In genomic region chr9:58253805-58254122, GRCm38 (mm10) we compare ENCODE assay signal across 8 mouse cellular contexts. TPM values are rescaled to one million over a fixed set of nuclear protein-coding genes. Genes with fewer than 3 reads are reported as not detected.
DNase-seq lines count a peak whose midpoint lies in the region; ATAC-seq and TF ChIP-seq lines count a peak whose summit lies in the region.
"Not testable (repeated sequence)": the region's sequence is repeated elsewhere in the genome, so short reads cannot be mapped to it uniquely, and the experiment has no call there.

No protein-coding gene starts in this region.

- peaks cover 16 to 26% of the 10 kb centered on the region in 2 experiments for H3K4me1 ChIP-seq in ES-E14 (ENCODE audit: control insufficient read depth in 2 of 2, insufficient read depth in 2 of 2, low read length in 2 of 2, poor library complexity in 1 of 2)
- peaks cover 16% of the 10 kb centered on the region for H3K4me1 ChIP-seq in embryonic facial prominence, embryonic 15.5 days
- peaks cover 26% of the 10 kb centered on the region for H3K4me1 ChIP-seq in heart, embryonic 10.5 days
- H3K4me1 ChIP-seq in hindbrain, embryonic 15.5 days (replicated peaks): peaks cover 28% of the 10 kb centered on the region
- H3K4me1 ChIP-seq in liver, embryonic 16.5 days (ENCODE audit: control insufficient read depth, low read depth, low read length): peaks cover 38% of the 10 kb centered on the region
- H3K4me1 ChIP-seq in midbrain, embryonic 14.5 days (ENCODE audit: control insufficient read depth, insufficient read depth, low read length); stomach, embryonic 14.5 days (ENCODE audit: control insufficient read depth, insufficient read depth, low read length): not testable (repeated sequence)

- in situ Hi-C loops in ES-E14 (cut with MboI; ENCODE audit: low sequenced_read_pairs in 2 of 2, unreplicated experiment in 2 of 2): not testable (repeated sequence)

- not testable (repeated sequence) for DNase-seq in ES-E14 (ENCODE audit: low read depth, low spot score); heart, embryonic 10.5 days (ENCODE audit: low spot score); left cerebral cortex, adult 2 months (ENCODE audit: extremely low spot score in 1 of 2, low spot score in 2 of 2); midbrain, embryonic 14.5 days

- not testable (repeated sequence) for H3K27me3 ChIP-seq in embryonic facial prominence, embryonic 15.5 days; heart, embryonic 10.5 days (ENCODE audit: insufficient read depth, poor library complexity, severe bottlenecking); hindbrain, embryonic 15.5 days; liver, embryonic 16.5 days (ENCODE audit: control insufficient read depth, insufficient read depth, low read depth, low read length); midbrain, embryonic 14.5 days (ENCODE audit: control insufficient read depth, insufficient read depth, low read length); stomach, embryonic 14.5 days (ENCODE audit: control insufficient read depth, insufficient read depth, low read length)

- TF ChIP-seq CTCF in left cerebral cortex, adult 2 months (IDR thresholded peaks at IDR 0.05): not testable (repeated sequence)

- 62% methylated on average over 5 of the region's 5 CpGs for WGBS in embryonic facial prominence, embryonic 15.5 days
- whole genome bisulfite sequencing in heart, embryonic 10.5 days: 70% methylated on average over 5 of the region's 5 CpGs
- 69% methylated on average over 5 of the region's 5 CpGs for WGBS in hindbrain, embryonic 15.5 days
- WGBS in liver, embryonic 16.5 days (ENCODE audit: insufficient replicate concordance): 55% methylated on average over 5 of the region's 5 CpGs
- WGBS in midbrain, embryonic 14.5 days: 73% methylated on average over 5 of the region's 5 CpGs
- 73% methylated on average over 5 of the region's 5 CpGs for WGBS in stomach, embryonic 14.5 days

- peak overlapping the region; percentile 67 for H3K4me2 ChIP-seq in embryonic facial prominence, embryonic 15.5 days (replicated peaks)
- H3K4me2 ChIP-seq in hindbrain, embryonic 15.5 days: peak overlapping the region; percentile 61
- peak overlapping the region; percentile 96 for H3K4me2 ChIP-seq in liver, embryonic 16.5 days (ENCODE audit: low read depth, low read length)
- H3K4me2 ChIP-seq in midbrain, embryonic 14.5 days (ENCODE audit: low read length): peak overlapping the region; percentile 77
- peak overlapping the region; percentile 82 for H3K4me2 ChIP-seq in stomach, embryonic 14.5 days (replicated peaks; ENCODE audit: low read depth, low read length)

- peak overlapping the region; percentile 80 for H3K9ac ChIP-seq in ES-E14 (ENCODE audit: insufficient read depth, low read depth, low read length, poor library complexity, severe bottlenecking)
- peak overlapping the region; percentile 74 for H3K9ac ChIP-seq in embryonic facial prominence, embryonic 15.5 days
- H3K9ac ChIP-seq in hindbrain, embryonic 15.5 days: peak overlapping the region; percentile 84
- H3K9ac ChIP-seq in liver, embryonic 16.5 days (ENCODE audit: low read depth, low read length): peak overlapping the region; percentile 76
- peak overlapping the region; percentile 77 for H3K9ac ChIP-seq in midbrain, embryonic 14.5 days (replicated peaks; ENCODE audit: low read length)
- H3K9ac ChIP-seq in stomach, embryonic 14.5 days (replicated peaks; ENCODE audit: low read depth, low read length): peak overlapping the region; percentile 67

- ATAC-seq in embryonic facial prominence, embryonic 15.5 days (ENCODE audit: insufficient number of reproducible peaks, low FRiP score, low TSS enrichment, low read depth); hindbrain, embryonic 15.5 days (ENCODE audit: low FRiP score, low read depth); liver, embryonic 16.5 days (ENCODE audit: low read depth); midbrain, embryonic 14.5 days (ENCODE audit: low FRiP score, low TSS enrichment); stomach, embryonic 14.5 days (ENCODE audit: insufficient number of reproducible peaks, insufficient read depth, low FRiP score, low read depth): not testable (repeated sequence)

- peak overlapping the region; percentile 80 to 95 for H3K4me3 ChIP-seq in ES-E14 (ENCODE audit: insufficient read depth in 1 of 2, low read depth in 1 of 2, low read length in 2 of 2, poor library complexity in 1 of 2, severe bottlenecking in 1 of 2)
- peak overlapping the region; percentile 86 for H3K4me3 ChIP-seq in embryonic facial prominence, embryonic 15.5 days (replicated peaks)
- peak overlapping the region; percentile 91 for H3K4me3 ChIP-seq in heart, embryonic 10.5 days
- H3K4me3 ChIP-seq in hindbrain, embryonic 15.5 days: peak overlapping the region; percentile 86
- peak overlapping the region; percentile 77 for H3K4me3 ChIP-seq in left cerebral cortex, adult 2 months
- H3K4me3 ChIP-seq in liver, embryonic 16.5 days (ENCODE audit: low read depth, low read length): peak overlapping the region; percentile 75
- H3K4me3 ChIP-seq in midbrain, embryonic 14.5 days (replicated peaks; ENCODE audit: low read depth, low read length): peak overlapping the region; percentile 64
- H3K4me3 ChIP-seq in stomach, embryonic 14.5 days (ENCODE audit: low read depth, low read length): peak overlapping the region; percentile 70

- intact Hi-C loops in left cerebral cortex, adult 2 months (cut with DNase I): not testable (repeated sequence)

- H3K36me3 ChIP-seq in ES-E14 (ENCODE audit: control insufficient read depth, insufficient read depth, low read length, poor library complexity, severe bottlenecking): peaks cover 25% of the 10 kb centered on the region
- H3K36me3 ChIP-seq in embryonic facial prominence, embryonic 15.5 days: peaks cover 14% of the 10 kb centered on the region
- peaks cover 23% of the 10 kb centered on the region for H3K36me3 ChIP-seq in heart, embryonic 10.5 days
- peaks cover 12% of the 10 kb centered on the region for H3K36me3 ChIP-seq in hindbrain, embryonic 15.5 days
- not testable (repeated sequence) for H3K36me3 ChIP-seq in liver, embryonic 16.5 days (ENCODE audit: control insufficient read depth, insufficient read depth)
- H3K36me3 ChIP-seq in midbrain, embryonic 14.5 days (ENCODE audit: control insufficient read depth, insufficient read depth, low read length): peaks cover 34% of the 10 kb centered on the region
- H3K36me3 ChIP-seq in stomach, embryonic 14.5 days (ENCODE audit: control insufficient read depth, insufficient read depth, low read length): peaks cover 12% of the 10 kb centered on the region; the same call in 1 of the 2 replicates

- peak overlapping the region; percentile 63; the same call in 1 of the 2 replicates for H3K27ac ChIP-seq in ES-E14 (ENCODE audit: insufficient read depth, low read depth, low read length, poor library complexity, severe bottlenecking)
- H3K27ac ChIP-seq in embryonic facial prominence, embryonic 15.5 days (replicated peaks): peak overlapping the region; percentile 76
- peak overlapping the region; percentile 90 for H3K27ac ChIP-seq in heart, embryonic 10.5 days
- peak overlapping the region; percentile 79 for H3K27ac ChIP-seq in hindbrain, embryonic 15.5 days (replicated peaks)
- H3K27ac ChIP-seq in left cerebral cortex, adult 2 months: peak overlapping the region; percentile 80
- H3K27ac ChIP-seq in liver, embryonic 16.5 days (ENCODE audit: low read length): peak overlapping the region; percentile 84
- peak overlapping the region; percentile 74; the same call in 1 of the 2 replicates for H3K27ac ChIP-seq in midbrain, embryonic 14.5 days (replicated peaks; ENCODE audit: low read depth, low read length)
- H3K27ac ChIP-seq in stomach, embryonic 14.5 days (ENCODE audit: low read length): not testable (repeated sequence)

- not testable (repeated sequence) for H3K9me3 ChIP-seq in ES-E14 (ENCODE audit: control insufficient read depth, insufficient read depth, low read depth, low read length); embryonic facial prominence, embryonic 15.5 days (replicated peaks); heart, embryonic 10.5 days; hindbrain, embryonic 15.5 days; liver, embryonic 16.5 days (replicated peaks; ENCODE audit: control insufficient read depth, low read length); midbrain, embryonic 14.5 days (ENCODE audit: control insufficient read depth, low read length); stomach, embryonic 14.5 days (ENCODE audit: control insufficient read depth, low read depth, low read length)

RNA-seq across cellular contexts. Expression of gene Stoml1, which starts 0.8 kb away (rescaled TPM):
- 51.7 and 95.7 TPM in 2 replicates for total RNA-seq in ES-E14 (2012; rRNA removed)
- 35.9 and 42.8 TPM in 2 replicates for polyA plus RNA-seq in embryonic facial prominence, embryonic 15.5 days (2015; fragmentation: Nextera tagmentation; extraction: Ambion mirVana)
- polyA plus RNA-seq in heart, embryonic 10.5 days (2016; fragmentation: Nextera tagmentation; extraction: Ambion mirVana): 24.2 and 27.0 TPM in 2 replicates
- polyA plus RNA-seq in hindbrain, embryonic 15.5 days (2015; fragmentation: Nextera tagmentation; extraction: Ambion mirVana): 123 and 126 TPM in 2 replicates
- 10 to 100 TPM; 66.5 to 72.6 TPM for total RNA-seq in left cerebral cortex, adult 2 months (2021)
- polyA plus RNA-seq in liver, embryonic 16.5 days (2015; fragmentation: Nextera tagmentation; extraction: Ambion mirVana): 3.7 TPM in 2 replicates
- polyA plus RNA-seq in midbrain, embryonic 14.5 days (2014; fragmentation: Nextera tagmentation; extraction: Ambion mirVana): 96.4 and 115 TPM in 2 replicates
- 27.0 and 30.3 TPM in 2 replicates for polyA plus RNA-seq in stomach, embryonic 14.5 days (2014; fragmentation: Nextera tagmentation; extraction: Ambion mirVana)

RNA-seq across cellular contexts. Expression of gene Pml, which starts 4.2 kb away (rescaled TPM):
- total RNA-seq in ES-E14 (2012; rRNA removed): 72.6 and 112 TPM in 2 replicates
- 14.5 and 17.0 TPM in 2 replicates for polyA plus RNA-seq in embryonic facial prominence, embryonic 15.5 days (2015; fragmentation: Nextera tagmentation; extraction: Ambion mirVana)
- 14.7 and 17.6 TPM in 2 replicates for polyA plus RNA-seq in heart, embryonic 10.5 days (2016; fragmentation: Nextera tagmentation; extraction: Ambion mirVana)
- polyA plus RNA-seq in hindbrain, embryonic 15.5 days (2015; fragmentation: Nextera tagmentation; extraction: Ambion mirVana): 4.3 and 5.2 TPM in 2 replicates
- 10 to 100 TPM; 14.1 to 19.3 TPM for total RNA-seq in left cerebral cortex, adult 2 months (2021)
- 18.3 and 21.2 TPM in 2 replicates for polyA plus RNA-seq in liver, embryonic 16.5 days (2015; fragmentation: Nextera tagmentation; extraction: Ambion mirVana)
- polyA plus RNA-seq in midbrain, embryonic 14.5 days (2014; fragmentation: Nextera tagmentation; extraction: Ambion mirVana): 3.8 and 3.9 TPM in 2 replicates
- 15.0 and 17.2 TPM in 2 replicates for polyA plus RNA-seq in stomach, embryonic 14.5 days (2014; fragmentation: Nextera tagmentation; extraction: Ambion mirVana)

RNA-seq across cellular contexts. Expression of gene Islr2, which starts 49.6 kb away (rescaled TPM):
- 7.8 and 12.8 TPM in 2 replicates for total RNA-seq in ES-E14 (2012; rRNA removed)
- polyA plus RNA-seq in embryonic facial prominence, embryonic 15.5 days (2015; fragmentation: Nextera tagmentation; extraction: Ambion mirVana): 0.80 and 0.81 TPM in 2 replicates
- polyA plus RNA-seq in heart, embryonic 10.5 days (2016; fragmentation: Nextera tagmentation; extraction: Ambion mirVana): not detected in 2 replicates
- polyA plus RNA-seq in hindbrain, embryonic 15.5 days (2015; fragmentation: Nextera tagmentation; extraction: Ambion mirVana): 20.1 and 27.6 TPM in 2 replicates
- total RNA-seq in left cerebral cortex, adult 2 months (2021): 10 to 100 TPM; 72.1 to 74.0 TPM
- not detected in 2 replicates for polyA plus RNA-seq in liver, embryonic 16.5 days (2015; fragmentation: Nextera tagmentation; extraction: Ambion mirVana)
- polyA plus RNA-seq in midbrain, embryonic 14.5 days (2014; fragmentation: Nextera tagmentation; extraction: Ambion mirVana): 51.6 and 96.9 TPM in 2 replicates
- polyA plus RNA-seq in stomach, embryonic 14.5 days (2014; fragmentation: Nextera tagmentation; extraction: Ambion mirVana): 1.7 and 2.6 TPM in 2 replicates

RNA-seq across cellular contexts. Expression of gene Islr, which starts 49.7 kb away (rescaled TPM):
- total RNA-seq in ES-E14 (2012; rRNA removed): 0.22 and 0.26 TPM in 2 replicates
- 150 and 165 TPM in 2 replicates for polyA plus RNA-seq in embryonic facial prominence, embryonic 15.5 days (2015; fragmentation: Nextera tagmentation; extraction: Ambion mirVana)
- polyA plus RNA-seq in heart, embryonic 10.5 days (2016; fragmentation: Nextera tagmentation; extraction: Ambion mirVana): 3.0 and 10.4 TPM in 2 replicates
- polyA plus RNA-seq in hindbrain, embryonic 15.5 days (2015; fragmentation: Nextera tagmentation; extraction: Ambion mirVana): 37.1 and 44.2 TPM in 2 replicates
- 10 to 100 TPM; 11.0 to 15.2 TPM for total RNA-seq in left cerebral cortex, adult 2 months (2021)
- polyA plus RNA-seq in liver, embryonic 16.5 days (2015; fragmentation: Nextera tagmentation; extraction: Ambion mirVana): 3.6 and 4.0 TPM in 2 replicates
- polyA plus RNA-seq in midbrain, embryonic 14.5 days (2014; fragmentation: Nextera tagmentation; extraction: Ambion mirVana): 2.4 and 16.6 TPM in 2 replicates
- 83.3 and 87.9 TPM in 2 replicates for polyA plus RNA-seq in stomach, embryonic 14.5 days (2014; fragmentation: Nextera tagmentation; extraction: Ambion mirVana)

RNA-seq across cellular contexts. Expression of gene Loxl1, which starts 59.2 kb away (rescaled TPM):
- 6.2 and 8.4 TPM in 2 replicates for total RNA-seq in ES-E14 (2012; rRNA removed)
- polyA plus RNA-seq in embryonic facial prominence, embryonic 15.5 days (2015; fragmentation: Nextera tagmentation; extraction: Ambion mirVana): 89.8 and 92.4 TPM in 2 replicates
- polyA plus RNA-seq in heart, embryonic 10.5 days (2016; fragmentation: Nextera tagmentation; extraction: Ambion mirVana): 35.7 and 36.1 TPM in 2 replicates
- polyA plus RNA-seq in hindbrain, embryonic 15.5 days (2015; fragmentation: Nextera tagmentation; extraction: Ambion mirVana): 10.3 and 10.7 TPM in 2 replicates
- 1 to 10 TPM; 2.1 to 2.2 TPM for total RNA-seq in left cerebral cortex, adult 2 months (2021)
- polyA plus RNA-seq in liver, embryonic 16.5 days (2015; fragmentation: Nextera tagmentation; extraction: Ambion mirVana): 1.4 and 2.2 TPM in 2 replicates
- polyA plus RNA-seq in midbrain, embryonic 14.5 days (2014; fragmentation: Nextera tagmentation; extraction: Ambion mirVana): 2.7 and 5.6 TPM in 2 replicates
- 32.2 and 38.5 TPM in 2 replicates for polyA plus RNA-seq in stomach, embryonic 14.5 days (2014; fragmentation: Nextera tagmentation; extraction: Ambion mirVana)
